Comparison of ENCODE assay signal across 16 mouse cellular contexts in genomic region chr5:24309223-24309622, GRCm38 (mm10). TPM values are rescaled to one million over a fixed set of nuclear protein-coding genes. Genes with fewer than 3 reads are reported as not detected.
"Had no signal": no experiment of that assay in that cellular context is flagged by ENCODE, and none has a peak within 500 bp of the region (broad histone marks: within the 10 kb centered on the region; RNA-seq: fewer than 3 reads in every experiment).

No protein-coding gene starts in this region.

- H3K9ac ChIP-seq: neural tube, embryonic 15.5 days; stomach, embryonic 15.5 days had no signal

- H3K27me3 ChIP-seq: neural tube, embryonic 15.5 days; stomach, embryonic 15.5 days had no signal

- H3K9me3 ChIP-seq: neural tube, embryonic 15.5 days; stomach, embryonic 15.5 days had no signal

- H3K27ac ChIP-seq: neural tube, embryonic 15.5 days; stomach, embryonic 15.5 days; stomach, postnatal 0 days had no signal

- H3K36me3 ChIP-seq: neural tube, embryonic 15.5 days; stomach, embryonic 15.5 days had no signal

- H3K4me1 ChIP-seq: neural tube, embryonic 15.5 days; stomach, embryonic 15.5 days had no signal

- H3K4me3 ChIP-seq: neural tube, embryonic 15.5 days; stomach, embryonic 15.5 days had no signal

- H3K4me2 ChIP-seq: neural tube, embryonic 15.5 days; stomach, embryonic 15.5 days had no signal

- DNase-seq: retina, postnatal 1 day; right cerebral cortex, adult 18-20 months; right cerebral cortex, postnatal 14 days; right cerebral cortex, postnatal 25 days; right cerebral cortex, postnatal 4 days; spleen, adult 18-20 months; thymus, adult 18-20 months; thymus, adult 2 months; thymus, postnatal 14 days; thymus, postnatal 25 days; thymus, postnatal 36 days; thymus, postnatal 4 days had no signal

RNA-seq across cellular contexts. Expression of gene Nos3, which starts 55.4 kb away (rescaled TPM):
- total RNA-seq: neutrophil, adult 5-6 weeks had no signal
